Mouse (Mus musculus) E14TG2a.4 (cell line): ENCODE measurements around the gene Cryzl1.

Experiments
- CTCF ChIP-seq: conservative IDR thresholded peaks from 2 replicates; pipeline ENCODE4 v1.5.1; 2014; ENCODE audit warnings: low read length
- NANOG ChIP-seq: IDR thresholded peaks from 2 replicates; pipeline ENCODE4 v1.6.1; 2014; ENCODE audit warnings: borderline replicate concordance, low read length, mixed read lengths
- POU5F1 ChIP-seq: IDR thresholded peaks from 2 replicates; pipeline ENCODE4 v1.6.1; 2014; ENCODE audit warnings: low read length, borderline replicate concordance

DNA sequence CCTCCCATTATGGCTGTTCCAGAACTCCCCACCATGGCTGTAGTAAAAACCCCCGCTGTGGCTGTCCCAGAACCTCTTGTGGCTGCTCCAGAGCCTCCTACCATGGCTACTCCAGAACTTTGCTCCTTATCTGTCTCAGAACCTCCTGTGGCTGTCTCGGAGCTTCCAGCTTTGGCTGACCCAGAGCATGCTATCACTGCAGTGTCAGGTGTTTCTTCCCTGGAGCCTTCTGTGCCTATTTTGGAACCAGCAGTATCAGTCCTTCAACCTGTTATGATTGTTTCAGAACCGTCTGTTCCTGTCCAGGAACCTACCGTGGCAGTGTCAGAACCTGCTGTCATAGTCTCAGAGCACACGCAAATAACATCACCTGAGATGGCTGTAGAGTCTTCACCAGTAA is 70.3 kb downstream of the Cryzl1 start:
- TF ChIP-seq CTCF (no peak), POU5F1 (no peak), NANOG (no peak)
